Mouse (Mus musculus): ENCODE measurements around the gene 2310061I04Rik.

GRCm38 (mm10) chr17:35939108-35939507, 41.9 kb upstream of the 2310061I04Rik start:
- TF ChIP-seq POLR2A (IDR thresholded peaks at IDR 0.05; ENCODE audit: borderline replicate concordance, insufficient read depth, low read length) (no peak), CTCF (IDR thresholded peaks at IDR 0.05; ENCODE audit: borderline replicate concordance, insufficient read depth, low read depth, low read length) (no peak)
